Mouse (Mus musculus) kidney, adult 2 months (tissue): ENCODE results near the gene Llgl2. TPM values are rescaled to one million over a fixed set of nuclear protein-coding genes. Genes with fewer than 3 reads are reported as not detected.

Experiments
- DNase-seq: peaks from one replicate; pipeline ENCODE4 v3.0.0; 2021
- H3K27ac ChIP-seq: fragments of 200-500 bp; 2 replicates; pipeline ENCODE4 v1.5.1; 2012; ENCODE audit warnings: low read depth, low read length, control low read depth, inconsistent platforms; ENCODE audit not compliant: insufficient read depth
- H3K27me3 ChIP-seq: fragments of 200-500 bp; replicated peaks from 2 replicates; pipeline ENCODE4 v1.6.1; 2012; ENCODE audit warnings: mild to moderate bottlenecking, moderate library complexity, low read length, inconsistent platforms; ENCODE audit not compliant: control insufficient read depth, insufficient read depth
- H3K36me3 ChIP-seq: fragments of 200-500 bp; 2 replicates; pipeline ENCODE4 v1.6.1; 2012; ENCODE audit warnings: mild to moderate bottlenecking, moderate library complexity, low read length, inconsistent platforms; ENCODE audit not compliant: control insufficient read depth, insufficient read depth
- H3K4me1 ChIP-seq: fragments of 200-500 bp; 2 replicates; pipeline ENCODE4 v1.6.1; 2011; ENCODE audit warnings: low read length; ENCODE audit not compliant: control insufficient read depth, insufficient read depth
- H3K4me3 ChIP-seq: fragments of 200-500 bp; 2 replicates; pipeline ENCODE4 v1.5.1; 2011; ENCODE audit warnings: mild to moderate bottlenecking, low read depth, low read length, control low read depth; ENCODE audit not compliant: insufficient read depth
- CTCF ChIP-seq: fragments of 200-500 bp; conservative IDR thresholded peaks from 2 replicates; pipeline ENCODE4 v1.5.1; 2011; ENCODE audit warnings: low read depth, mild to moderate bottlenecking, control low read depth, low read length, moderate library complexity, mixed read lengths; ENCODE audit not compliant: insufficient read depth, insufficient read length
- POLR2A ChIP-seq: fragments of 200-500 bp; IDR thresholded peaks from one replicate; pipeline ENCODE4 v1.6.1; 2011; ENCODE audit warnings: low read depth, low read length, control low read depth
- WGBS: fragments of 180-500 bp; shearing (Covaris S2); methylation state at CpG from one replicate; pipeline ENCODE4 v1.1.7; 2018; 5-methylcytosine and 5-hydroxymethylcytosine counted together
- polyA plus RNA-seq: library from polyadenylated mRNA; depleted of rRNA; stranded (reverse); fragments of >200 nt; gene quantifications from 2 replicates; pipeline ENCODE4 v1.2.3, GENCODE M21; 2012

The Llgl2 gene
- polyA plus RNA-seq, 1 experiment: 153 TPM

- TF ChIP-seq CTCF (peak; percentile 79), POLR2A (no peak)
- no peaks in the 10 kb centered on the region for H3K27me3 ChIP-seq
- peaks cover 2% of the 10 kb centered on the region; the same call in 1 of the 2 replicates for H3K36me3 ChIP-seq
- no peaks in the 10 kb centered on the region for H3K4me1 ChIP-seq
- no peak overlapping the region for H3K27ac ChIP-seq
- H3K4me3 ChIP-seq: peak overlapping the region; percentile 40; the same call in 1 of the 2 replicates
- DNase-seq: peak; percentile 90
- WGBS: 3% methylated on average over 75 of the region's 75 CpGs
Measured at GRCm38 (mm10) chr11:115859143-115859945, 35.5 kb downstream of the Llgl2 start.

DNA sequence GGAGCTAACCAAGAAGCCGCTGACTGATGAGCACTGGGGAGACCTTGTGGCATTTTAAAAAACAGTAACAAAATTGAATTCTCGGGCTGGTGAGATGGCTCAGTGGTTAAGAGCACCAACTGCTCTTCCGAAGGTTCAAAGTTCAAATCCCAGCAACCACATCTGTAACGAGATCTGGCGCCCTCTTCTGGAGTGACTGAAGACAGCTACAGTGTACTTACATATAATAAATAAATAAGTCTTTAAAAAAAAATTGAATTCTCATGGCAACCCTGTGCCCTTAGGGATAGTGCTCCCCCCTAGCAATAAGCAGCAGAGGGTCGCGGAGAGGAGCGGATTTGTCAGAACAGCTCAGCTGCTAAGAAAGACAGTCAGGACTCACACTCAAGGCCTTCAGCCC, 40.0 kb downstream of the Llgl2 start:
- H3K4me1 ChIP-seq: no peaks in the 10 kb centered on the region
- peak; percentile 44 for DNase-seq
- H3K36me3 ChIP-seq: no peaks in the 10 kb centered on the region
- no peak for TF ChIP-seq CTCF
- no peak for TF ChIP-seq POLR2A
- no peak overlapping the region for H3K4me3 ChIP-seq
- H3K27ac ChIP-seq: no peak overlapping the region
- no peaks in the 10 kb centered on the region for H3K27me3 ChIP-seq
- 73% methylated on average over 8 of the region's 8 CpGs for WGBS

DNA sequence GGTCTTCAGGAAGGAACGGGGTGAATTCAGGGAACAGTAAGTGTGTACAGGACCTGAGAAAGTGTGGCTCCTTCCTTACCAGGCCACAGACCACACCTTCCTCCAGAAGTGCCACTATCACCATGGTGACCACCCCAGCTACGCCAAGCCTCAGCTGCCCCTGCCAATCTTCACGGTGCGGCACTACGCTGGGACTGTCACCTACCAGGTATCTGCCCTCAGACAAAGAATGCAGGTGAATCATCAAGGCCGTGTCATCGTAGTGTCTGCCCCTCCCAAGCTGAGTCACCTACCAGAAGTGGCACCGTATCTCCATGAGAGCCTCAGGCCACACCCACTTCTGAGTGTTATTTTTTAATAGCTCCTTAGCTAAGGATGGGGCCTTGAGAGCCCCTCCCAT, 45.5 kb downstream of the Llgl2 start:
- no peaks in the 10 kb centered on the region for H3K27me3 ChIP-seq
- 76% methylated on average over 8 of the region's 8 CpGs for WGBS
- no peak for DNase-seq
- TF ChIP-seq CTCF (no peak), POLR2A (no peak)
- H3K36me3 ChIP-seq: no peaks in the 10 kb centered on the region
- no peaks in the 10 kb centered on the region for H3K4me1 ChIP-seq
- H3K27ac ChIP-seq: no peak overlapping the region
- no peak overlapping the region for H3K4me3 ChIP-seq

- Histone ChIP-seq H3K36me3 (no peaks in the 10 kb centered on the region), H3K4me3 (no peak overlapping the region), H3K27ac (no peak overlapping the region), H3K27me3 (no peaks in the 10 kb centered on the region), H3K4me1 (peaks cover 3% of the 10 kb centered on the region; the same call in 1 of the 2 replicates)
- 66% methylated on average over 4 of the region's 4 CpGs for WGBS
- TF ChIP-seq CTCF (no peak), POLR2A (no peak)
- no peak for DNase-seq
Measured at GRCm38 (mm10) chr11:115872437-115872836, 48.6 kb downstream of the Llgl2 start.

DNA sequence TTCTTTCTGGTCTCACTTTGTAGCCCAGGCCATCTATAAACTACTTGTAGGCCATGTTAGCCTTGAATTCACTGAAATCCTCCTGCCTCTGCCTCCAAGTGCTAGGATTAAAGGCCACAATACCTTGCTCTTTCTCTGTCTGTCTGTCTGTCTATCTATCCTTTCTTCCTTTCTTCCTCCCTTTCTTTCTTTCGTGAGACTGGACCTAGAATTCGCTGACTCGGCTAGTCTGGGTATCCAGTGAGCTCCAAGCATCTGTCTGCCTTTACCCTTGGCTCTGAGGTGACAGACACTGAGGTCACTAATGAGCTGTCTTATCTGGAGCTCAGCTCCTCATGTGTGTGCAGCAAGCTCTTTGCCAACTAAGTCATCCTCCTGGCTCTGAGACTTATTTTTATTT, 52.1 kb downstream of the Llgl2 start:
- DNase-seq: no peak
- no peak for TF ChIP-seq CTCF
- TF ChIP-seq POLR2A: no peak
- Histone ChIP-seq H3K27me3 (no peaks in the 10 kb centered on the region), H3K27ac (no peak overlapping the region), H3K36me3 (no peaks in the 10 kb centered on the region), H3K4me1 (peaks cover 3% of the 10 kb centered on the region; the same call in 1 of the 2 replicates), H3K4me3 (no peak overlapping the region)
- 82% methylated on average over 3 of the region's 3 CpGs for WGBS

DNA sequence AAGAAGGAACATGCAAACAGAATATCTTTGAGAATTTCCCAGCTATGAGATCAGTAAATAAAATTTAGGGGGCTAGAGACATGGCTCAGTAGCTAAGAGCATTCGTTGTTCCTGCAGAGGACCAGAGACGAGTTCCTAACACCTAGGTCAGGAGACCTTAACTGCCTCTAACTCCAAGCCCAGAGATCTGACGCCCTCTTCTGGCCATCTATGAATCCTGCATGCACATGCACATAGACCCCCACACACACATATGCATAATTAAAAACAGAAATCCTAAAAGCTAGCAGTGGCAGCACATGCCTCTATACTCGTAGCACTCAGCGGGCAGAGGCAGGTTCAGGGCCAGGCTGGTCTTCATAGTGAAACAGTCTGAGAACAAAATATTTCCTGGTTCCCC, 52.6 kb downstream of the Llgl2 start:
- DNase-seq: no peak
- no peak overlapping the region for H3K4me3 ChIP-seq
- TF ChIP-seq CTCF (0 out of 2 replicates have a peak, but pooled peaks have one; percentile 13), POLR2A (no peak)
- 91% methylated on average over 5 of the region's 5 CpGs for WGBS
- no peaks in the 10 kb centered on the region for H3K36me3 ChIP-seq
- H3K27ac ChIP-seq: no peak overlapping the region
- H3K4me1 ChIP-seq: peaks cover 3% of the 10 kb centered on the region; the same call in 1 of the 2 replicates
- no peaks in the 10 kb centered on the region for H3K27me3 ChIP-seq

DNA sequence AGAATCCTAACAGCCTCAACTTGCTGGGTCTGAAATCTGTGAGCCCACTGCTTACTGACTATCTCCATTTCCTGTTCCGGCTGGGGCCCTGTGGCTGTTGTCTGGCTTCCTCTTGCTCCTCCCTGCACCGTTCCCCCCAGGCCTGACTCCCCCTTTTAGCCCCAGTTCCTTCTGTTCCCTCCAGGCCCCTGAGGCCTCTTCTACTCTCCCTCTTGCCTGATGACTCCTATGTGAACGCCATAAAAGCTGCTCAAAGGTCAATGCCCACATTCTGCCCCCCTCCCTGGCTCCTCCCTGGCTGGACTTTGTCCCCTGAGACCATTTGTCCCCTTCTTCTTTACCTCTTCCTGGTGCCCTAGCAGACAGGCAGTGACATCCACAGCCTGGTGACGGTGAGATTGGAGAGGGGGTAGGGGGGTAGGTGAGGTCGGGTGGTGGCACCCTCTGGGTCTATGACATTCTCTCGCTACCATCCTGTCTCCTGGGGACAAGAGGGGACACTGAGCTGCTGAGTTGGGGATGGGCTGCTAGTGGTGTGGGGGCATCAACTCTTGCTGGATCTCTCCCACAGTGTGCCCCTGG, 53.4 kb downstream of the Llgl2 start:
- TF ChIP-seq CTCF: no peak
- peak; percentile 90 for DNase-seq
- H3K4me1 ChIP-seq: peaks cover 3% of the 10 kb centered on the region; the same call in 1 of the 2 replicates
- H3K27me3 ChIP-seq: no peaks in the 10 kb centered on the region
- H3K4me3 ChIP-seq: peak overlapping the region; percentile 52
- H3K36me3 ChIP-seq: no peaks in the 10 kb centered on the region
- 29% methylated on average over 6 of the region's 6 CpGs for WGBS
- peak overlapping the region; percentile 75 for H3K27ac ChIP-seq
